Mouse (Mus musculus) cerebellum, postnatal 36 days (tissue): ENCODE results near the gene Trappc3l.
"Not testable (repeated sequence)": the region's sequence is repeated elsewhere in the genome, so short reads cannot be mapped to it uniquely, and the experiment has no call there.

Source experiments
- DNase-seq, 2 experiments: peaks; one replicate each; pipeline ENCODE4 v3.0.0; 2021 to 2022; ENCODE audit warnings: mixed read lengths in 2 of 2

Trappc3l gene

GRCm38 (mm10) chr10:34037401-34037800 is at the start of gene Trappc3l:
Trappc3l (plus strand) TSS chr10:34037597.
- DNase-seq = no peak

GRCm38 (mm10) chr10:33996686-33997085 is 40.7 kb upstream of the Trappc3l start:
- not testable (repeated sequence) for DNase-seq

- DNase-seq = no peak
These were observed 39.0 kb upstream of the Trappc3l start for GRCm38 (mm10) chr10:33998397-33998796.

- DNase-seq = no peak
These were observed 24.8 kb upstream of the Trappc3l start for GRCm38 (mm10) chr10:34012581-34012980.

- DNase-seq = no peak
These were observed 24.2 kb upstream of the Trappc3l start for GRCm38 (mm10) chr10:34013241-34013640.

GRCm38 (mm10) chr10:34018746-34019301 is 18.6 kb upstream of the Trappc3l start:
- DNase-seq = no peak

- DNase-seq = peak; percentile 96 to 97
These were observed 17.9 kb upstream of the Trappc3l start, which contains the start of gene Rwdd1 for GRCm38 (mm10) chr10:34019302-34020075. Rwdd1 (minus strand) TSS chr10:34019624.

GRCm38 (mm10) chr10:34030322-34030721 is 7.1 kb upstream of the Trappc3l start:
- DNase-seq = no peak

GRCm38 (mm10) chr10:34033630-34034305 is 3.6 kb upstream of the Trappc3l start:
- DNase-seq = peak; percentile 46 to 65

GRCm38 (mm10) chr10:34036587-34036986 is 810 bp upstream of the Trappc3l start:
- DNase-seq = no peak

GRCm38 (mm10) chr10:34044210-34044609 is 6.8 kb downstream of the Trappc3l start, which contains the start of gene Calhm4:
Calhm4 (minus strand) TSS chr10:34044310.
- no peak for DNase-seq

GRCm38 (mm10) chr10:34053987-34054386 is 16.6 kb downstream of the Trappc3l start:
- DNase-seq = no peak

GRCm38 (mm10) chr10:34066591-34066990 is 29.2 kb downstream of the Trappc3l start:
- DNase-seq = no peak

GRCm38 (mm10) chr10:34069606-34070005 is 32.2 kb downstream of the Trappc3l start:
- no peak for DNase-seq

GRCm38 (mm10) chr10:34070999-34071492 is 33.6 kb downstream of the Trappc3l start:
- DNase-seq = no peak

- no peak for DNase-seq
These were observed 34.3 kb downstream of the Trappc3l start for GRCm38 (mm10) chr10:34071650-34072049.

- DNase-seq = no peak
These were observed 37.3 kb downstream of the Trappc3l start for GRCm38 (mm10) chr10:34074522-34075200.

- DNase-seq = no peak
These were observed 49.1 kb downstream of the Trappc3l start for GRCm38 (mm10) chr10:34086514-34086913.

GRCm38 (mm10) chr10:34088515-34088914 is 51.1 kb downstream of the Trappc3l start:
- DNase-seq = no peak

GRCm38 (mm10) chr10:34089517-34089916 is 52.1 kb downstream of the Trappc3l start:
- no peak for DNase-seq

GRCm38 (mm10) chr10:34090481-34090880 is 53.1 kb downstream of the Trappc3l start:
- DNase-seq = no peak

GRCm38 (mm10) chr10:34091888-34092287 is 54.5 kb downstream of the Trappc3l start:
- no peak for DNase-seq

- no peak for DNase-seq
These were observed 57.8 kb downstream of the Trappc3l start for GRCm38 (mm10) chr10:34095147-34095546.
